Mouse (Mus musculus): ENCODE results near the gene Sirt2.

GRCm38 (mm10) chr7:28792391-28793185 is 26.1 kb downstream of the Sirt2 start:
- TF ChIP-seq CTCF (IDR thresholded peaks at IDR 0.05; ENCODE audit: borderline replicate concordance, control insufficient read depth, extremely low read depth, insufficient read depth, low read length, poor library complexity) (0 out of 2 replicates have a peak, but pooled peaks have one; percentile 12), POLR2A (IDR thresholded peaks at IDR 0.05; ENCODE audit: control insufficient read depth, extremely low read depth, insufficient read depth, low read length, poor library complexity) (no peak)
